Mouse (Mus musculus): Measurements from ENCODE around the gene Zfp335. TPM values are rescaled to one million over a fixed set of nuclear protein-coding genes. Genes with fewer than 3 reads are reported as not detected.

Zfp335 gene
- polyA plus RNA-seq, 1 experiment from 2014 or later = 15.1 TPM

DNA sequence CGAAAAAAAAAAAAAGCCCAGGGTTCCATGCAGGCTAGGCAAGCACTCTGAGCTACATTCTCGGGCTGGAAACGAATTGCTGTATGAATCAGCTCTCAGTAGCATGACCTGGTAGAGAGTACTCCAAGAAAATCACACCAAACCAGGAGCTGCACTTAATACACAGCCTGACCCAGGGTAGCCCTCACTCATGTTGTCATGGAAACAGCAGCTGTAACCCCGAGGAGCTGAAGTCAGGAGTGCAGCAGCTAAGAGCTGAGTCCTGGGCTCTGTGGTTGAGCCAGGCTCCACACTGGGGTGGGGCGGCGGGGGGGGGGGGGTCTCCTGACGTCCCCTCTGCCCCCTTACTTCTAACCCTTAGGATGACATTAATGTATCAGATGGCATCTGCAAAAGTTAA lies 10.4 kb upstream of the Zfp335 start:
- 0 out of 2 replicates have a peak, but pooled peaks have one; percentile 28 for ATAC-seq
- 57% methylated on average over 7 of the region's 7 CpGs for WGBS
- Histone ChIP-seq H3K9ac (replicated peaks) (no peak overlapping the region; the same call in 1 of the 2 replicates), H3K4me1 (replicated peaks) (peaks cover 29% of the 10 kb centered on the region), H3K36me3 (peaks cover 17% of the 10 kb centered on the region), H3K27me3 (no peaks in the 10 kb centered on the region), H3K27ac (no peak overlapping the region), H3K9me3 (no peaks in the 10 kb centered on the region), H3K4me3 (replicated peaks) (no peak overlapping the region), H3K4me2 (replicated peaks) (no peak overlapping the region)

DNA sequence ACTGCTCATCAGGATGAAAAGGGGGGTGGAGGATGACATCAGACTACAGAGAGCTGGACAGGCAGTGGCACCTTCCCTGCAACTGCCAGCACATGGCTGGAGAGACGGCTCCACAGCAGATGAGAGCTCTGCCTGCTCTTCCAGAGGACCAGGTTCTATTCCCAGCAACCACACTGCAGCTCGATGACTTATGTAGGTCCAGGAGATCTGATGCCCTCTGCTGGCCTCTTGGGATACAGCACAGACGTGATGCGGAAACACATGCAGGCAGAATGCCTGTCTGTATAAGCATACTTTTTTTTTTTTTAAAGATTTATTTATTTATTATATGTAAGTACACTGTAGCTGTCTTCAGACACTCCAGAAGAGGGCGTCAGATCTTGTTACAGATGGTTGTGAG lies 6.8 kb upstream of the Zfp335 start:
- H3K4me1 ChIP-seq (replicated peaks) = peaks cover 13% of the 10 kb centered on the region
- no peak overlapping the region for H3K4me2 ChIP-seq (replicated peaks)
- no peak overlapping the region for H3K4me3 ChIP-seq (replicated peaks)
- WGBS = 59% methylated on average over 5 of the region's 5 CpGs
- H3K27me3 ChIP-seq = no peaks in the 10 kb centered on the region
- no peak overlapping the region for H3K27ac ChIP-seq
- H3K9ac ChIP-seq (replicated peaks) = no peak overlapping the region
- no peaks in the 10 kb centered on the region for H3K9me3 ChIP-seq
- peaks cover 20% of the 10 kb centered on the region for H3K36me3 ChIP-seq
- no peak for ATAC-seq

DNA sequence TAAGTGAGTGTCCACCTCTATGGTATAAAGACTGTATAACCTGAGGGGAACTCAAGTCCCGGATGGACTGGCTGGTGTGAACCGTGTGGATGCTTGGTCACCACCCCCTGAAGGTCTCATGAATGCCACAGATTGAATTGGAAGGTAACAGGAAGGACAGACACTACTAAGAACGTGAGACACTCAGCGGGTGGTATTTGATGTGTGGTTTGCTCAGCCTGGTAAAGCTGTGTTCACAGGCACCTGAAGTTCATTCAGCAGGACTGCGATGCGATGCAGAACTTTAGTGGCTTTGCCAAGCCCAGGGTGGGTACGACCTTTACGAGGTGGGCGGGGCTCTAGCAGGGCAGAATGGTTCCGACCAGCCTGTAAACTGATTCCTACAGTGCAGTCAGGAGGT lies 5.8 kb upstream of the Zfp335 start:
- H3K36me3 ChIP-seq = peaks cover 20% of the 10 kb centered on the region
- no peak overlapping the region for H3K4me2 ChIP-seq (replicated peaks)
- no peak overlapping the region for H3K9ac ChIP-seq (replicated peaks)
- H3K27me3 ChIP-seq = no peaks in the 10 kb centered on the region
- peaks cover 11% of the 10 kb centered on the region for H3K4me1 ChIP-seq (replicated peaks)
- no peak for ATAC-seq
- H3K27ac ChIP-seq = no peak overlapping the region
- no peak overlapping the region for H3K4me3 ChIP-seq (replicated peaks)
- H3K9me3 ChIP-seq = no peaks in the 10 kb centered on the region
- WGBS = 73% methylated on average over 10 of the region's 10 CpGs

DNA sequence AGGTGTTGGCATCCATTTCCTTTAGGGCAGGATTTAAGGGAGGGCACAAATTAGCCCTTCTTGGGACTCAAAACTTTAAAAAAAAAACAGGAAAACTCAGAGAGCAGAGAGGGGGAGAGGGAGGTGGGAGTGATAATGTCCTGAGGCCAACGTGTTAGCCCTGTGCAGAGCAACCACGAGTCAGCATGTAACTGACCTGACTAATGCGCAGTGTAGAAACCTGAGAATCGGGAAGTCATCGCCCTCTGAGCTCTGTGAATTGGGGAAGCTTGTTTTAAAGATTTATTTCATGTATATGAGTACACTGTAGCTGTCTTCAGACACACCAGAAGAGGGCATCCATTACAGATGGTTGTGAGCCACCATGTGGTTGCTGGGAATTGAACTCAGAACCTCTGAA lies 5.3 kb upstream of the Zfp335 start:
- Histone ChIP-seq H3K36me3 (peaks cover 20% of the 10 kb centered on the region), H3K27me3 (no peaks in the 10 kb centered on the region), H3K4me1 (replicated peaks) (peaks cover 10% of the 10 kb centered on the region), H3K4me2 (replicated peaks) (no peak overlapping the region), H3K4me3 (replicated peaks) (no peak overlapping the region), H3K9me3 (no peaks in the 10 kb centered on the region), H3K27ac (no peak overlapping the region), H3K9ac (replicated peaks) (no peak overlapping the region)
- 89% methylated on average over 5 of the region's 5 CpGs for WGBS
- no peak for ATAC-seq

DNA sequence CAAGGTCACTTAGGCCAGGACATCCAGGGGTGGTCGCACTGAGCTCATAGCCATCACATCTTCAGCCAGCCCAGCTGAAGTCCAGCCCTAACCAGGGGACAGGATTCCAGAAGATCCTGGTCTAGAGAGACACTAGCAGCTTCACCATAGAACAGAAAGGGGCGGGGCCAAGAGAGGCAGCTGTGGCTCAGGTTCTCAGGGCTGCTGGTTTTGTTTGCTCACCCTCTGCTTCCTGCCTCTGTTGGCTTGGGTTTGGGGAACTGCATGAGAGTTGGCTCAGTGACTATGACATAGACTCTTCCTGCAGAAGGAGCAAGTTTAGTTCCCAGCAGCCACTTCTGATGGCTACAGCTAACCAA lies 1.9 kb upstream of the Zfp335 start:
- no peak overlapping the region for H3K27ac ChIP-seq
- peaks cover 15% of the 10 kb centered on the region for H3K36me3 ChIP-seq
- H3K4me2 ChIP-seq (replicated peaks) = no peak overlapping the region
- ATAC-seq = no peak
- no peaks in the 10 kb centered on the region for H3K9me3 ChIP-seq
- H3K4me3 ChIP-seq (replicated peaks) = no peak overlapping the region
- no peaks in the 10 kb centered on the region for H3K27me3 ChIP-seq
- H3K9ac ChIP-seq (replicated peaks) = no peak overlapping the region
- WGBS = 93% methylated on average over 2 of the region's 2 CpGs
- H3K4me1 ChIP-seq (replicated peaks) = peaks cover 28% of the 10 kb centered on the region

DNA sequence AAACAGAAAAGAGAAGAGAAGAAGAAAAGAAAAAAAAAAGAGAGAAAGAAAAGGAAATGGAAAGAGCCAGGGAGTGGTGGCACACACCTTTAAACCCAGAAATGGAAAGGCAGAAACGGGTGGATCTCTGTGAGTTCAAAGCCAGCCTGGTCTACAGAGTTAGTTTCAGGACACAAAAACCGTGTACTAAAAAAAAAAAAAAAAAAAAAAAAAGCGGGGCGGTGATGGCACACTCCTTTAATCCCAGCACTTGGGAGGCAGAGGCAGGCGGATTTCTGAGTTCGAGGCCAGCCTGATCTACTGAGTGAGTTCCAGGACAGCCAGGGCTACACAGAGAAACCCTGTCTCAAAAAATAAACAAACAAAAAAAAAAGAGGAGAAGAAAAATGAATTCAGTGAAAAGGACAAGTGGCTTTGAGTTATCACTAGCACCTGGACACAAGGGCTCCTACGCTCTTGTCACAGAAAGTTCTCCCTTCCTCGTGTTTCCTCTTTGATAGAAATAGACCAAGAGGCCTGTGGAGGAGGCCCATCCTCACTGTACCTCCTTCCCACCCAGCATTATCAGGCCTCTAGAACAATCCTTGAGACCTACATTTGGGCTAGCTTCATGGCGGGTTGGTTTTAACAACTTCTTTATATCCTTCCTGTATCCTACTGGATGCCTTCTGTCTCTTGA lies 1.3 kb upstream of the Zfp335 start:
- Histone ChIP-seq H3K9me3 (no peaks in the 10 kb centered on the region), H3K27ac (no peak overlapping the region), H3K4me1 (replicated peaks) (peaks cover 28% of the 10 kb centered on the region), H3K4me3 (replicated peaks) (peak overlapping the region; percentile 87; the same call in 1 of the 2 replicates), H3K4me2 (replicated peaks) (peak overlapping the region; percentile 88), H3K36me3 (peaks cover 20% of the 10 kb centered on the region), H3K27me3 (no peaks in the 10 kb centered on the region), H3K9ac (replicated peaks) (no peak overlapping the region)
- no peak for ATAC-seq
- WGBS = 93% methylated on average over 8 of the region's 9 CpGs

DNA sequence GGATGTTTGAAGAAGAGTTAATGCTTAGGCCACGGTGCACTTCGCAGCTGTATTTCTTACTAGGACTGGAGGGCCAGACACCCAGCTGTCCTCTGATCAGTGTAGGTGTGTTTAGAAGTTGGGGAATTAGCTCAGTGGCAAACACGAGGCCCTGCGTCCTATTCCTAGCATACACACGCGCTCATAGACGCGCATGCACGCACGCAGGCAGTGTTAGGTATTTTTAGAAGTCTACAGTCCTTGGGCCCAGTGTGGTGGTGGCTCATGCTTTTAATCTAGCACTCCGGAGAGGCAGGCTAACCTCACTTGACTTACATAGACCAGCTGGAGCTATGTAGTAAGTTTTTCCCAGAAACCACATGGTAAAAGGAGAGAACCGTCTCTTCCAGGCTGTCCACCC lies 594 bp upstream of the Zfp335 start:
- Histone ChIP-seq H3K4me3 (replicated peaks) (peak overlapping the region; percentile 87), H3K27me3 (no peaks in the 10 kb centered on the region), H3K27ac (peak overlapping the region; percentile 99), H3K4me1 (replicated peaks) (peaks cover 28% of the 10 kb centered on the region), H3K36me3 (peaks cover 27% of the 10 kb centered on the region), H3K9me3 (no peaks in the 10 kb centered on the region), H3K9ac (replicated peaks) (peak overlapping the region; percentile 88), H3K4me2 (replicated peaks) (peak overlapping the region; percentile 88)
- ATAC-seq = peak; percentile 9; the same call in 1 of the 2 replicates
- 24% methylated on average over 12 of the region's 12 CpGs for WGBS

DNA sequence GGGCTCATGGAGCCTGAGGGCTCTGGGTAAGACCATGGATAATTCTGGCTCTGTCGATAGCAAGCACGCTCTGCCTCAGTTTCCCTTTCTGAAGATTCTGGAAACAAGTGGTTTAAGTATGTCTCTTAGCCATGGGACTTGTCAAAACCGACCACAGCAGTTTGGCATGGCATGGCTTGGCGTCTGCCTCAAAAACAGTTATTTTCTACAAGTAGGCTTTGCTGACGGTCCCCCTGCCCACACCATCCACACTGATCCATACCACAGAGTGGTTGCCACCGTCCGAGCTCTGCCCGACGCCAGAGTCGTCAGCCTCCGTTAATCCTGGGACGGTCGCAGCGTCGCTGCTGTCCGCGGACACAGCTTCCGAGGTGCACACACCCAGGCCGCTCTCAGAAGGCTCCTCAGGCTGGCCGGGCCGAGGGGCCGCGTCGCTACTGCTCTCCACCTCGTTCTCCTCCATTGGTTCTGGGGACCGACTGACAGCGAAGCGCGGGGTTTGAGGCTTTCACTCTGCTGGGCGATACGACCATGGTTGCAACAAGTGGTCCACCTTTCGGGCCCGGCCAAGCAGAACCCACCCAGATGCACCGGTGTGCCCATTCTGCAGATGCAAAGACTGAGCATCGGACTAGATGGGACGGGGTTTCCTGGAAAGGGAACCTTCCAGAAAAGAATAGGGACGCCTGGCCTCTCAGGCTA lies 1.0 kb downstream of the Zfp335 start:
- Histone ChIP-seq H3K27ac (peak overlapping the region; percentile 99), H3K4me1 (replicated peaks) (peaks cover 28% of the 10 kb centered on the region), H3K9me3 (peaks cover 11% of the 10 kb centered on the region), H3K9ac (replicated peaks) (peak overlapping the region; percentile 88), H3K36me3 (peaks cover 44% of the 10 kb centered on the region), H3K27me3 (no peaks in the 10 kb centered on the region), H3K4me3 (replicated peaks) (peak overlapping the region; percentile 87), H3K4me2 (replicated peaks) (peak overlapping the region; percentile 88)
- WGBS = 6% methylated on average over 37 of the region's 37 CpGs
- peak; percentile 13 for ATAC-seq

DNA sequence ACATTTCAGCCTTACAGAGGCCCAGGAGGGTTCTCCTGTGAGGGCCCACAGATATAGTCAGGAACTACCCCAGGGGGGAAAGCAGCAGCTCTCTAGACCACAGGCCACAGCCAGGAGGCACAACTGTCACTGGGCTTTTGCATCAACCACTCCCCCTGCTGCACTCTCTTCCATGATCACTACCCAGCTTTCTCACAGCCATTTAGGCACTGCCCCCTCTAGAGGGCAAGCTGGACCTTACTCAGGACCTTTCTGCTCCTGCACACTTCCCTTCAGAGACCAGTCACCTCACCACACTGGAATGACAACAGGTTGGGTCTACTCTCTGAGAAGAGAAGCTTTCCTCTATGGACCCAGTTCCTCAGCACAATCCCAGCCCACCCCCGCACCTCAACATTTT lies 2.0 kb downstream of the Zfp335 start:
- peak overlapping the region; percentile 88 for H3K4me2 ChIP-seq (replicated peaks)
- H3K36me3 ChIP-seq = peaks cover 53% of the 10 kb centered on the region
- WGBS = 86% methylated on average over 1 of the region's 1 CpGs
- ATAC-seq = no peak
- H3K27me3 ChIP-seq = no peaks in the 10 kb centered on the region
- H3K9ac ChIP-seq (replicated peaks) = peak overlapping the region; percentile 88
- peaks cover 11% of the 10 kb centered on the region for H3K9me3 ChIP-seq
- no peak overlapping the region; the same call in 1 of the 2 replicates for H3K27ac ChIP-seq
- H3K4me1 ChIP-seq (replicated peaks) = peaks cover 28% of the 10 kb centered on the region
- peak overlapping the region; percentile 87 for H3K4me3 ChIP-seq (replicated peaks)

DNA sequence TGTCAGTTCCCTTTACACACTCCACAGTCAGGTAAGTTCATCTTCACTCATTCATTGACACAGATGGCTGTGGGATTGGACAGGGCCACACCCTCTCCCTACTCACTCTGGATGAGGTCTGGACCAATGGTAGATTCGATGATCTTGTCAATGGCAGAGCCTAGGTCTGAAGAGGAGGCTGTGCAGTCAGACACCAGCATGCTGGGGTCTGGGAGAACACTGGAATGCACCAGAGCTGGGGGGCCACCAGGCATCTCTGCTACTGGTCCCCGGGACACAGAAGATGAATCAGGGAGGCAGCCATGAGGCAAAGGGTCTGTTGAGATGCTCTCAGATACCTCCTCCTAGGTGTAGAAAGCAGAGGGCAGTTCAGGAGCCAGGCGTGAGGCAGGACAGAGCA lies 2.5 kb downstream of the Zfp335 start:
- H3K9ac ChIP-seq (replicated peaks) = peak overlapping the region; percentile 88
- H3K36me3 ChIP-seq = peaks cover 58% of the 10 kb centered on the region
- H3K4me3 ChIP-seq (replicated peaks) = peak overlapping the region; percentile 87; the same call in 1 of the 2 replicates
- H3K4me1 ChIP-seq (replicated peaks) = peaks cover 28% of the 10 kb centered on the region
- H3K9me3 ChIP-seq = peaks cover 11% of the 10 kb centered on the region
- H3K27ac ChIP-seq = no peak overlapping the region; the same call in 1 of the 2 replicates
- ATAC-seq = no peak
- peak overlapping the region; percentile 88; the same call in 1 of the 2 replicates for H3K4me2 ChIP-seq (replicated peaks)
- WGBS = 99% methylated on average over 3 of the region's 3 CpGs
- no peaks in the 10 kb centered on the region for H3K27me3 ChIP-seq

DNA sequence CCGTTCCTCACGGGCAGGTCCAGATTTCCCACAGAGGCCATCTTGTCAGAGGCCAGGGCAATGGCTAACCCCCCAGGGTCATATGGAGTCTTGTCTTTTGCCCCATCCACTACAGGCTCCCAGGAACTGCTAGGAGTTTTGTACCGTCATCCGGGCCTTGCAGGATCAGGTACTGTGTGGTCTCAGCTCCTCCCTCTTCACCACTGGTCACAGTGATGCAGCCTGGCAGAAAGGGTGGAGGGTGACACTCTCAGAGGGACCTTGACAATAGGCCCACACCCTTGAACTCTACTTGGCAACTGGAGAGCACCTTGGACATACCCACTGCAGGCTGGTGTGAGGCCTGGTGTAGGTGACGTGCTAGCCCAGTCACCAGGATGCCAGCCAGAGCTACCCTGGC lies 3.5 kb downstream of the Zfp335 start:
- Histone ChIP-seq H3K4me2 (replicated peaks) (no peak overlapping the region), H3K27ac (no peak overlapping the region), H3K9me3 (peaks cover 11% of the 10 kb centered on the region), H3K4me1 (replicated peaks) (peaks cover 28% of the 10 kb centered on the region), H3K36me3 (peaks cover 62% of the 10 kb centered on the region), H3K27me3 (no peaks in the 10 kb centered on the region), H3K4me3 (replicated peaks) (no peak overlapping the region), H3K9ac (replicated peaks) (no peak overlapping the region)
- no peak for ATAC-seq
- WGBS = 93% methylated on average over 5 of the region's 5 CpGs

DNA sequence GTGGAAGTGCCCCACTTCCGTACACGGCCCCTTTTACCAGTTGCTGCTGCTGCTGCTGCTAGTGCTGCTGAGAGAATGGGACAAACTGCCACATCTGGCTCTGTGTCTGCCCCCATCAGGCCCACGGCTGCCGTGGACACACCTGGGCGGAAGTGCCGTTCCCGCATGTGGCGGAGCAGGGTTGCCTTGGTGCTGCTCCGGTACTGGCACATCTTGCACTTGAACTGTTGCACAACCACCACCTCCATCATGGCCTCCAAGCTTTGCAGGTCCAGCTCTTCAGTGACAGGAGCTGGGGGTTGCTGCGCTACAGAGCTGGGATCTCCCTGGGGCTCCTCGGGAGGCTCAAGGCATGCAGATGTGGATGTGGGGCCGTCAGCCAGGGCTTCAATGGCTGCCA lies 4.0 kb downstream of the Zfp335 start:
- peaks cover 67% of the 10 kb centered on the region for H3K36me3 ChIP-seq
- H3K27ac ChIP-seq = no peak overlapping the region
- no peak overlapping the region for H3K9ac ChIP-seq (replicated peaks)
- H3K9me3 ChIP-seq = peaks cover 11% of the 10 kb centered on the region
- H3K4me1 ChIP-seq (replicated peaks) = peaks cover 27% of the 10 kb centered on the region
- no peak for ATAC-seq
- H3K4me3 ChIP-seq (replicated peaks) = no peak overlapping the region
- 97% methylated on average over 12 of the region's 12 CpGs for WGBS
- H3K4me2 ChIP-seq (replicated peaks) = no peak overlapping the region
- no peaks in the 10 kb centered on the region for H3K27me3 ChIP-seq

Data from midbrain, embryonic 13.5 days (tissue).